Mouse (Mus musculus) liver, postnatal 0 days (tissue): Measurements from ENCODE around the gene Hexim1. TPM values are rescaled to one million over a fixed set of nuclear protein-coding genes. Genes with fewer than 3 reads are reported as not detected.

Source experiments
- ATAC-seq: fragments of 200-750 bp; cut with Nextera tagmentation; 2 replicates; pipeline ENCODE4 v1.8.0; 2017; ENCODE audit warnings: mild to moderate bottlenecking, moderate library complexity
- DNase-seq: peaks from one replicate; pipeline ENCODE4 v3.0.0-alpha.2; 2016
- H3K27ac ChIP-seq: fragments of 300-500 bp; sonication (generic); 2 replicates; pipeline ENCODE4 v1.5.1; 2014; ENCODE audit warnings: antibody characterized with exemption, moderate library complexity, mild to moderate bottlenecking, low read depth
- H3K27me3 ChIP-seq: fragments of 300-500 bp; sonication (generic); 2 replicates; pipeline ENCODE4 v1.6.1; 2014; ENCODE audit warnings: low read length, control low read depth, mixed read lengths; ENCODE audit not compliant: insufficient read depth
- H3K36me3 ChIP-seq: fragments of 300-500 bp; sonication (generic); replicated peaks from 2 replicates; pipeline ENCODE4 v1.6.1; 2014; ENCODE audit warnings: mild to moderate bottlenecking, control low read depth, low read length, moderate library complexity, mixed read lengths; ENCODE audit not compliant: insufficient read depth
- H3K4me1 ChIP-seq: fragments of 300-500 bp; sonication (generic); 2 replicates; pipeline ENCODE4 v1.6.1; 2014; ENCODE audit warnings: antibody characterized with exemption, mild to moderate bottlenecking, control low read depth; ENCODE audit not compliant: insufficient read depth
- H3K4me2 ChIP-seq: fragments of 300-500 bp; sonication (generic); 2 replicates; pipeline ENCODE4 v1.6.1; 2014; ENCODE audit warnings: low read depth, mild to moderate bottlenecking, low read length, moderate library complexity, mixed read lengths
- H3K4me3 ChIP-seq: fragments of 300-500 bp; sonication (generic); 2 replicates; pipeline ENCODE4 v1.5.1; 2014; ENCODE audit warnings: low read depth, low read length
- H3K9ac ChIP-seq: fragments of 300-500 bp; sonication (generic); replicated peaks from 2 replicates; pipeline ENCODE4 v1.6.1; 2014; ENCODE audit warnings: mild to moderate bottlenecking, moderate library complexity
- H3K9me3 ChIP-seq: fragments of 300-500 bp; sonication (generic); 2 replicates; pipeline ENCODE4 v1.6.1; 2016; ENCODE audit warnings: mild to moderate bottlenecking, control low read depth, low read length, mixed read lengths
- CTCF ChIP-seq: sonication (generic); IDR thresholded peaks from 2 replicates; pipeline ENCODE4 v1.5.1; 2016; ENCODE audit warnings: antibody characterized with exemption, low read depth
- EP300 ChIP-seq: IDR thresholded peaks from 2 replicates; pipeline ENCODE4 v1.6.1; 2016; ENCODE audit warnings: antibody characterized with exemption, low read depth, mild to moderate bottlenecking
- WGBS: fragments of 180-500 bp; shearing (Covaris S2); extraction: QIAGEN DNeasy Blood & Tissue Kit; methylation state at CpG from one replicate; pipeline ENCODE4 v1.1.7; 2014; ENCODE audit not compliant: insufficient replicate concordance; 5-methylcytosine and 5-hydroxymethylcytosine counted together
- polyA plus RNA-seq: library from polyadenylated mRNA; unstranded; fragments of >200 nt; fragmentation: Nextera tagmentation; extraction: Ambion mirVana; gene quantifications from 2 replicates; pipeline ENCODE4 v1.2.1, GENCODE M21; 2015

Hexim1 gene
- polyA plus RNA-seq, 1 experiment from 2014 or later, result 2.7 TPM

DNA sequence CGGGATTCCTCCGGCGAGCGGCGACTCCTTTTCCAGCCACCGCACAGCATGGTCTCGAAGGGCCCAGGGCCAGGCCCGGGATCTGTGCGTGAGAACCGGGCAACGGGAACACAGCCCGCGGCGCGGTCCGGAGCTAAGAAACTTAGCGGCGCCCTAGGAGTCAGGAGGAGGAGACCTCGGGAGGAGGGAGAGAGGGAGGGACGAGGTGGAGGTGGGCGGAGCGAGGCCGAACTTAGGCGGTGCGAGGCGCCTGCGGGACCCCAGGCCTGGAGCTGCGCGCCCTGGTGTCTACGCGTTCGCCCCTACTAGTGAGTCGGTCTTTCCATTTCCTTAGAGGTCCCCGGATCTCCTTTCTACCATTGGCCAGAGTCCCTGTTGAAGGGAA lies 14.6 kb upstream of the Hexim1 start, which contains the start of the genes Plcd3 and Acbd4:
Gene Plcd3, minus strand, starts transcription at position 178 of the 385 bp plus-strand sequence.
Gene Acbd4, plus strand, starts transcription at position 202 of the 385 bp plus-strand sequence.
- Histone ChIP-seq H3K27ac (no peak within 1 kb of the TSS), H3K4me1 (peaks cover 49% of the 10 kb centered on the region), H3K4me2 (peak within 1 kb of the TSS; percentile 86), H3K4me3 (peak within 1 kb of the TSS; percentile 57), H3K9ac (peak within 1 kb of the TSS; percentile 50), H3K36me3 (0 out of 2 replicates have a peak, but pooled peaks cover 5% of the 10 kb centered on the region), H3K9me3 (no peaks in the 10 kb centered on the region), H3K27me3 (peaks cover 20% of the 10 kb centered on the region)
- ATAC-seq (no peak), DNase-seq (peak; percentile 69)
- TF ChIP-seq EP300 (no peak), CTCF (no peak)
- under 1% methylated on average over 34 of the region's 34 CpGs for WGBS

- Histone ChIP-seq H3K27ac (no peak overlapping the region), H3K4me3 (peak overlapping the region; percentile 57), H3K9me3 (no peaks in the 10 kb centered on the region), H3K4me1 (peaks cover 54% of the 10 kb centered on the region), H3K9ac (peak overlapping the region; percentile 50), H3K4me2 (peak overlapping the region; percentile 86), H3K36me3 (0 out of 2 replicates have a peak, but pooled peaks cover 10% of the 10 kb centered on the region), H3K27me3 (peaks cover 20% of the 10 kb centered on the region)
- ATAC-seq (no peak), DNase-seq (peak; percentile 59)
- TF ChIP-seq CTCF (no peak), EP300 (no peak)
- 4% methylated on average over 30 of the region's 30 CpGs for WGBS
These were observed 14.0 kb upstream of the Hexim1 start for GRCm38 (mm10) chr11:103101866-103102501.

- peak; percentile 94 for ATAC-seq
- peaks cover 54% of the 10 kb centered on the region for H3K4me1 ChIP-seq
- WGBS, result 1% methylated on average over 35 of the region's 35 CpGs
These were observed 13.2 kb upstream of the Hexim1 start for GRCm38 (mm10) chr11:103102725-103103349.

DNA sequence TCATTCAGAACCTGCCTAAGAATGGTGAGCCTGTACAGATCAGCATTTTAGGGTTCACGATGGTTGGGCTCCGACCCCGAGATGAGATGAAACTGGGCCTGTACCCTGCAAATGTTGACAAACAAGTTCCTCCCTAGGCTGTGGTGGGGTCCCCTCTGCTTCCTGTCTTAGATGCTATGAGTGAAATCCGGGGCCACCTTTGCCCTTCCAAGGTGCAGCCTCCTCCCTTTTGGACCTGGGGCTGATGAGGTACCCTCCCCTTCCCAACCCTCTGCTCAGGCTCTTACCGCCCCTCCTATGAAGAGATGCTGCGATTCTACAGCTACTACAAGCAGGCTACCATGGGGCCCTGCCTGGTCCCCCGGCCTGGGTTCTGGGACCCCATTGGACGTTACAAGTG lies 12.4 kb upstream of the Hexim1 start:
- TF ChIP-seq EP300 (no peak), CTCF (no peak)
- peak overlapping the region; percentile 66 for H3K27ac ChIP-seq
- 45% methylated on average over 8 of the region's 8 CpGs for WGBS
- DNase-seq (peak; percentile 29), ATAC-seq (no peak)
- peak overlapping the region; percentile 80 for H3K4me2 ChIP-seq
- peaks cover 54% of the 10 kb centered on the region for H3K4me1 ChIP-seq
- H3K27me3 ChIP-seq, result peaks cover 20% of the 10 kb centered on the region
- no peaks in the 10 kb centered on the region for H3K9me3 ChIP-seq
- 0 out of 2 replicates have a peak, but pooled peaks cover 13% of the 10 kb centered on the region for H3K36me3 ChIP-seq
- H3K4me3 ChIP-seq, result peak overlapping the region; percentile 65
- peak overlapping the region; percentile 66 for H3K9ac ChIP-seq

More at GRCm38 (mm10) chr11:103102725-103103349, 13.2 kb upstream of the Hexim1 start:
- Histone ChIP-seq H3K4me2 (peak overlapping the region; percentile 86), H3K27ac (peak overlapping the region; percentile 66), H3K9me3 (no peaks in the 10 kb centered on the region), H3K27me3 (peaks cover 20% of the 10 kb centered on the region), H3K9ac (peak overlapping the region; percentile 66), H3K36me3 (0 out of 2 replicates have a peak, but pooled peaks cover 13% of the 10 kb centered on the region), H3K4me3 (peak overlapping the region; percentile 65)
- peak; percentile 99 for DNase-seq
- TF ChIP-seq CTCF (peak; percentile 100), EP300 (peak; percentile 16)

DNA sequence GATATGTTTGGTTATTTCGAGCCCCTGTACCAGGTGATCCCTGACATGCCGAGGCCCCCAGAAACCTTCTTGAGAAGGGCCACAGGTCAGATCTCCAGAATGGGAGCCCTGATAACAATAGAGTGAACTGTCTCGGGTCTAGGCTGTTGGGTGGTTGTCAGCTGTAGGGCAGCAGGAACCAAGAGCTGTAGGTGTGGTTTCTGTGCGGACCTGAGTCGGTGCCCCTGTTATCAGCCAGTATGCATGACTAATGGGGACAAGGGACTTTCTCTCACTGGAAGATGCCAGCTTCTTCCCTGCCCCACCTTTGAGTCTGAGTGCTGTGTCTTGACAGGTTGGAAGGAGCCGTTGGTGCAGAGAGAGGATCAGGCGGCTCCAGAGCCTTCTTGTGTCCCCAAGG lies 11.6 kb upstream of the Hexim1 start:
- H3K36me3 ChIP-seq, result 0 out of 2 replicates have a peak, but pooled peaks cover 13% of the 10 kb centered on the region
- H3K4me1 ChIP-seq, result peaks cover 54% of the 10 kb centered on the region
- 44% methylated on average over 7 of the region's 7 CpGs for WGBS
- H3K27me3 ChIP-seq, result peaks cover 20% of the 10 kb centered on the region
- H3K9ac ChIP-seq, result peak overlapping the region; percentile 66
- peak; percentile 41 for DNase-seq
- peak overlapping the region; percentile 79 for H3K27ac ChIP-seq
- no peaks in the 10 kb centered on the region for H3K9me3 ChIP-seq
- ATAC-seq, result peak; percentile 7; the same call in 1 of the 2 replicates
- H3K4me3 ChIP-seq, result peak overlapping the region; percentile 65
- H3K4me2 ChIP-seq, result peak overlapping the region; percentile 80
- no peak for TF ChIP-seq CTCF
- no peak for TF ChIP-seq EP300

DNA sequence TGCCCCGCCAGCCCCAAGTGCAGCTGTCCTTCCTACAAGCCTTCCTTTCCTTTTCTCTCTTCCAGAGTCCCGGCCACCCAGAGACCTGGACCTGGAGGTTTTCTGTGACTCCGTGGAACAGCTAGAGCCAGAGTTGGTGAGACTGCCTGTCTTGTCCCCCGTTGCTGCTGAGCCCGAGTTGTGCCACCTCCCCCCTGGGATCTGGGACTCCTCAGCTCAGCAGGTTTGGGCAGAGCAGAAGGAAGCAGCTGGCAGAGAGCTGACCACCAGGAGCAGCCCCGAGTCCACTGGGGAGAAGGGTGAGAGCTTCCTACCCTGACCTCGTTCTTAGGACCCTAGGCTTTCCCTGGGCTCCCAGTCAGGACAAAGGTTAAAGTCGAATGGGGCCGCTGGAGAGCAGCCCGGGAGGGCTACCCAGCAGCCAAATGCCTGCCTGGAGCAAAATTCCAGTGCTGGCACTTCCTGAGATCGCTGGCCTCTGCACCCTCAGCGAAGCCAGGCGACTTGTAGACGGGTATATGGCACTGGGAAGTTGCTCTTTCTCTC lies 10.8 kb upstream of the Hexim1 start:
- Histone ChIP-seq H3K27ac (peak overlapping the region; percentile 79), H3K27me3 (peaks cover 19% of the 10 kb centered on the region), H3K4me2 (peak overlapping the region; percentile 80), H3K9me3 (no peaks in the 10 kb centered on the region), H3K4me3 (peak overlapping the region; percentile 65), H3K36me3 (peaks cover 13% of the 10 kb centered on the region; the same call in 1 of the 2 replicates), H3K9ac (peak overlapping the region; percentile 66), H3K4me1 (peaks cover 54% of the 10 kb centered on the region)
- TF ChIP-seq CTCF, result no peak
- TF ChIP-seq EP300, result no peak
- 56% methylated on average over 14 of the region's 14 CpGs for WGBS
- DNase-seq, result peak; percentile 58
- ATAC-seq, result no peak
